Mouse (Mus musculus): ENCODE measurements at regions not wholly inside any gene's neighbourhood (a gene's known extent, or its start where the extent isn't known, plus 50 kb on each side); places are given as distances from the start of the nearest gene placed in this dataset.

- no peak overlapping the region for H3K4me3 ChIP-seq (ENCODE audit: low read depth, low read length)
- H3K4me1 ChIP-seq (ENCODE audit: control insufficient read depth, insufficient read depth, low read length): no peaks in the 10 kb centered on the region
- WGBS: 88% methylated on average over 2 of the region's 2 CpGs
- H3K4me2 ChIP-seq (replicated peaks; ENCODE audit: low read depth, low read length): no peak overlapping the region
- no peaks in the 10 kb centered on the region for H3K27me3 ChIP-seq (ENCODE audit: control insufficient read depth, insufficient read depth, low read length)
- H3K9me3 ChIP-seq (ENCODE audit: control insufficient read depth, low read depth, low read length): no peaks in the 10 kb centered on the region
- no peaks in the 10 kb centered on the region for H3K36me3 ChIP-seq (ENCODE audit: control insufficient read depth, insufficient read depth, low read length)
- H3K27ac ChIP-seq (ENCODE audit: low read length): no peak overlapping the region
- H3K9ac ChIP-seq (replicated peaks; ENCODE audit: low read depth, low read length): no peak overlapping the region
- ATAC-seq (ENCODE audit: insufficient number of reproducible peaks, insufficient read depth, low FRiP score, low read depth): no peak
Observed at GRCm38 (mm10) chr9:101417660-101418059, 166.1 kb upstream of the Ppp2r3a start.

DNA sequence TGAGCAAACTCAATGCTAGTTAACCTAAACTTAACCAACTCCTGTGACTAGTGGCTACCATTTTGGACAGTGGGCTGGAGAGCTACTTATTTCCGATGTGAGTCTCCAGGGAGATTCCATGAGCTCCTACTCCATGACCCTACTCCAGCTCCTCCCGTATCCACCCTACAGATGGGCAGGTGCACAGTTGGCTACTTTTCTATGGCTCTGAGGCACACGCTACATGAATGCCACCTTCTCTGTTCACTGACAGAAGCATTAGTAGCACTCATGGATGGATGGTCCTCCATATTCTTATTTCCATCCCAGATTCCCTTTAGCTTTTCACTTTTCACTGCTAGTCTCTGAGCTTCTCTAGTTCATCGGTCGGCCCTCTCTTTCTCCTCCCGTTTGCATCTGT is 164.7 kb upstream of the Ppp2r3a start:
- Histone ChIP-seq H3K27me3 (ENCODE audit: control insufficient read depth, insufficient read depth, low read length) (no peaks in the 10 kb centered on the region), H3K36me3 (ENCODE audit: control insufficient read depth, insufficient read depth, low read length) (no peaks in the 10 kb centered on the region), H3K9ac (replicated peaks; ENCODE audit: low read depth, low read length) (no peak overlapping the region), H3K4me2 (replicated peaks; ENCODE audit: low read depth, low read length) (no peak overlapping the region), H3K9me3 (ENCODE audit: control insufficient read depth, low read depth, low read length) (no peaks in the 10 kb centered on the region), H3K4me1 (ENCODE audit: control insufficient read depth, insufficient read depth, low read length) (no peaks in the 10 kb centered on the region), H3K27ac (ENCODE audit: low read length) (no peak overlapping the region), H3K4me3 (ENCODE audit: low read depth, low read length) (no peak overlapping the region)
- WGBS: 98% methylated on average over 6 of the region's 6 CpGs
- no peak for ATAC-seq (ENCODE audit: insufficient number of reproducible peaks, insufficient read depth, low FRiP score, low read depth)

GRCm38 (mm10) chr9:101413071-101413633 is 161.6 kb upstream of the Ppp2r3a start:
- no peaks in the 10 kb centered on the region for H3K27me3 ChIP-seq (ENCODE audit: control insufficient read depth, insufficient read depth, low read length)
- no peak overlapping the region for H3K4me3 ChIP-seq (ENCODE audit: low read depth, low read length)
- no peak overlapping the region for H3K4me2 ChIP-seq (replicated peaks; ENCODE audit: low read depth, low read length)
- no peaks in the 10 kb centered on the region for H3K4me1 ChIP-seq (ENCODE audit: control insufficient read depth, insufficient read depth, low read length)
- ATAC-seq (ENCODE audit: insufficient number of reproducible peaks, insufficient read depth, low FRiP score, low read depth): no peak
- WGBS: 84% methylated on average over 3 of the region's 3 CpGs
- H3K9me3 ChIP-seq (ENCODE audit: control insufficient read depth, low read depth, low read length): no peaks in the 10 kb centered on the region
- no peak overlapping the region for H3K27ac ChIP-seq (ENCODE audit: low read length)
- H3K36me3 ChIP-seq (ENCODE audit: control insufficient read depth, insufficient read depth, low read length): no peaks in the 10 kb centered on the region
- H3K9ac ChIP-seq (replicated peaks; ENCODE audit: low read depth, low read length): no peak overlapping the region

GRCm38 (mm10) chr9:101411951-101412350 is 160.4 kb upstream of the Ppp2r3a start:
- no peaks in the 10 kb centered on the region for H3K9me3 ChIP-seq (ENCODE audit: control insufficient read depth, low read depth, low read length)
- ATAC-seq (ENCODE audit: insufficient number of reproducible peaks, insufficient read depth, low FRiP score, low read depth): no peak
- H3K4me2 ChIP-seq (replicated peaks; ENCODE audit: low read depth, low read length): no peak overlapping the region
- no peak overlapping the region for H3K27ac ChIP-seq (ENCODE audit: low read length)
- WGBS: 78% methylated on average over 3 of the region's 3 CpGs
- H3K9ac ChIP-seq (replicated peaks; ENCODE audit: low read depth, low read length): no peak overlapping the region
- no peaks in the 10 kb centered on the region for H3K36me3 ChIP-seq (ENCODE audit: control insufficient read depth, insufficient read depth, low read length)
- H3K27me3 ChIP-seq (ENCODE audit: control insufficient read depth, insufficient read depth, low read length): no peaks in the 10 kb centered on the region
- H3K4me1 ChIP-seq (ENCODE audit: control insufficient read depth, insufficient read depth, low read length): no peaks in the 10 kb centered on the region
- H3K4me3 ChIP-seq (ENCODE audit: low read depth, low read length): no peak overlapping the region

DNA sequence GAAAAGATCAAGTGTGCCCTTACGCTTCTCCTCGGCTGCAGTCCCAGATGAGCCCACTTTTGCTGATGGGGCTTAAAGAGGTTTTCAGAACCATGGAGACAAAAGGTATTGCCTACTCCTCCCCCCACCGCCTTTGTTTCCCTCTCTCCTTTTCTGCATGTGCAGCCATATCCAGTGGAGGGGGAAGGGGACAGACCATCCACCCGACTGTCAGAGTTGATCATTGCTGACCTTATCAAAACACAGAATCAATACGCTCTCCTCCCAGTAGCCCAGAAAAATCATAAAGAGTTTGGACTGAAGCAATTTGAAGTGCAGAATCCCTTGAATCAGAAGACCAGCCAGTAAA is 159.9 kb upstream of the Ppp2r3a start:
- Histone ChIP-seq H3K4me1 (ENCODE audit: control insufficient read depth, insufficient read depth, low read length) (no peaks in the 10 kb centered on the region), H3K9me3 (ENCODE audit: control insufficient read depth, low read depth, low read length) (no peaks in the 10 kb centered on the region), H3K27me3 (ENCODE audit: control insufficient read depth, insufficient read depth, low read length) (no peaks in the 10 kb centered on the region), H3K36me3 (ENCODE audit: control insufficient read depth, insufficient read depth, low read length) (no peaks in the 10 kb centered on the region), H3K4me3 (ENCODE audit: low read depth, low read length) (no peak overlapping the region), H3K27ac (ENCODE audit: low read length) (no peak overlapping the region), H3K9ac (replicated peaks; ENCODE audit: low read depth, low read length) (no peak overlapping the region), H3K4me2 (replicated peaks; ENCODE audit: low read depth, low read length) (no peak overlapping the region)
- 67% methylated on average over 5 of the region's 5 CpGs for WGBS
- no peak for ATAC-seq (ENCODE audit: insufficient number of reproducible peaks, insufficient read depth, low FRiP score, low read depth)

DNA sequence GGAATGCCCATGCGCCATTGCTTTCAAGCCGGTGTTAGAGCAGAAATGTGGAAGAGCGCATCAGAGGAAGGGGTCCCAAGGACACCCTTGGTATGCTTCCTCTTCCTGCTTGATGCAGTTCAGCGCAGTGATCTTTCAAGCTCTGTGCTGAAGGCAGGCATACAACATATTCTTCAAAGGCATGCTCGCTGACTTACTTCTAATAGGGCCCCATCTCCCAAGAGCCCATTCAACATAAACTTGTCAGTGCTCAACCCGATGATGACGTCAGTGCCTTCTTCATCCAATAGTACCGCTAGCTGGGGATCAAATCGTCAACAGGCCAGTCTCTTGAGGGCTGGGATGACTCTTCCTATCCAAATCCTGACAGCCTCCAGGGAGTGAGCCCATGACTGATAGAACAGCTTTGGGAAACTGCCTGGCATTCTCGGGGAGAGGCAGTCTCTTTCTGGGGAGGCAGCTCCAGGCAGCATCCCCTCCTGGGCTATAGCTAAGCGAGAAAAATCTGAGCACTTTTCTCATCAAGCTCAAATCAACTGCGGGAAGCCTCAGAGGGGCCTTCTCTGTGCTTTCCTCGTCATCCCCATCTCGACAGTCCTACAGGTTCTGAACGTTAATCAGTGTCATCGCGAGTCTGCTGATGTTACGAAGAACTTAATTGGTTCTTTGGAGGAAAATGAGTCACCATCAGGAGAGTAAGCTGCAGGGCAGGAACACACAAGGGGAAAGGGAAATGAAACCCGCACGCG is 159.4 kb upstream of the Ppp2r3a start:
- Histone ChIP-seq H3K4me1 (ENCODE audit: control insufficient read depth, insufficient read depth, low read length) (no peaks in the 10 kb centered on the region), H3K9me3 (ENCODE audit: control insufficient read depth, low read depth, low read length) (no peaks in the 10 kb centered on the region), H3K27me3 (ENCODE audit: control insufficient read depth, insufficient read depth, low read length) (no peaks in the 10 kb centered on the region), H3K4me3 (ENCODE audit: low read depth, low read length) (no peak overlapping the region), H3K36me3 (ENCODE audit: control insufficient read depth, insufficient read depth, low read length) (no peaks in the 10 kb centered on the region), H3K9ac (replicated peaks; ENCODE audit: low read depth, low read length) (no peak overlapping the region), H3K27ac (ENCODE audit: low read length) (no peak overlapping the region), H3K4me2 (replicated peaks; ENCODE audit: low read depth, low read length) (no peak overlapping the region)
- WGBS: 74% methylated on average over 21 of the region's 21 CpGs
- ATAC-seq (ENCODE audit: insufficient number of reproducible peaks, insufficient read depth, low FRiP score, low read depth): no peak

- Histone ChIP-seq H3K9me3 (ENCODE audit: control insufficient read depth, low read depth, low read length) (no peaks in the 10 kb centered on the region), H3K4me2 (replicated peaks; ENCODE audit: low read depth, low read length) (no peak overlapping the region), H3K4me1 (ENCODE audit: control insufficient read depth, insufficient read depth, low read length) (no peaks in the 10 kb centered on the region), H3K27ac (ENCODE audit: low read length) (no peak overlapping the region), H3K4me3 (ENCODE audit: low read depth, low read length) (no peak overlapping the region), H3K9ac (replicated peaks; ENCODE audit: low read depth, low read length) (no peak overlapping the region), H3K27me3 (ENCODE audit: control insufficient read depth, insufficient read depth, low read length) (no peaks in the 10 kb centered on the region), H3K36me3 (ENCODE audit: control insufficient read depth, insufficient read depth, low read length) (no peaks in the 10 kb centered on the region)
- ATAC-seq (ENCODE audit: insufficient number of reproducible peaks, insufficient read depth, low FRiP score, low read depth): no peak
- 82% methylated on average over 3 of the region's 3 CpGs for WGBS
Observed at GRCm38 (mm10) chr9:101410348-101410747, 158.8 kb upstream of the Ppp2r3a start.

GRCm38 (mm10) chr9:101408116-101408515 is 156.5 kb upstream of the Ppp2r3a start:
- Histone ChIP-seq H3K27me3 (ENCODE audit: control insufficient read depth, insufficient read depth, low read length) (no peaks in the 10 kb centered on the region), H3K4me3 (ENCODE audit: low read depth, low read length) (no peak overlapping the region), H3K4me1 (ENCODE audit: control insufficient read depth, insufficient read depth, low read length) (0 out of 2 replicates have a peak, but pooled peaks cover 4% of the 10 kb centered on the region), H3K4me2 (replicated peaks; ENCODE audit: low read depth, low read length) (no peak overlapping the region), H3K9ac (replicated peaks; ENCODE audit: low read depth, low read length) (no peak overlapping the region), H3K36me3 (ENCODE audit: control insufficient read depth, insufficient read depth, low read length) (no peaks in the 10 kb centered on the region), H3K9me3 (ENCODE audit: control insufficient read depth, low read depth, low read length) (no peaks in the 10 kb centered on the region), H3K27ac (ENCODE audit: low read length) (no peak overlapping the region)
- ATAC-seq (ENCODE audit: insufficient number of reproducible peaks, insufficient read depth, low FRiP score, low read depth): no peak
- 78% methylated on average over 1 of the region's 1 CpGs for WGBS

GRCm38 (mm10) chr9:101407141-101407540 is 155.5 kb upstream of the Ppp2r3a start:
- H3K4me2 ChIP-seq (replicated peaks; ENCODE audit: low read depth, low read length): no peak overlapping the region
- WGBS: 56% methylated on average over 5 of the region's 5 CpGs
- no peak for ATAC-seq (ENCODE audit: insufficient number of reproducible peaks, insufficient read depth, low FRiP score, low read depth)
- H3K9ac ChIP-seq (replicated peaks; ENCODE audit: low read depth, low read length): no peak overlapping the region
- H3K4me3 ChIP-seq (ENCODE audit: low read depth, low read length): no peak overlapping the region
- H3K36me3 ChIP-seq (ENCODE audit: control insufficient read depth, insufficient read depth, low read length): no peaks in the 10 kb centered on the region
- 0 out of 2 replicates have a peak, but pooled peaks cover 4% of the 10 kb centered on the region for H3K4me1 ChIP-seq (ENCODE audit: control insufficient read depth, insufficient read depth, low read length)
- no peaks in the 10 kb centered on the region for H3K27me3 ChIP-seq (ENCODE audit: control insufficient read depth, insufficient read depth, low read length)
- H3K27ac ChIP-seq (ENCODE audit: low read length): no peak overlapping the region
- H3K9me3 ChIP-seq (ENCODE audit: control insufficient read depth, low read depth, low read length): no peaks in the 10 kb centered on the region

All from stomach, embryonic 14.5 days (tissue).